Comparison of ENCODE assay signal across 23 mouse cellular contexts in genomic region chr6:86281573-86282210, GRCm38 (mm10).
DNase-seq lines count a peak whose midpoint lies in the region; TF ChIP-seq lines count a peak whose summit lies in the region.
"Had no signal": no experiment of that assay in that cellular context is flagged by ENCODE, and none has a peak within 500 bp of the region (broad histone marks: within the 10 kb centered on the region; RNA-seq: fewer than 3 reads in every experiment).

No protein-coding gene starts in this region.

- H3K36me3 ChIP-seq in myocyte (ENCODE audit: control insufficient read depth, insufficient read depth) = no peaks in the 10 kb centered on the region
- H3K36me3 ChIP-seq: heart, embryonic 13.5 days; midbrain, embryonic 12.5 days; neural tube, embryonic 13.5 days had no signal

- H3K4me2 ChIP-seq in myocyte (ENCODE audit: low read depth) = no peak overlapping the region
- H3K4me2 ChIP-seq: forebrain, embryonic 13.5 days; heart, embryonic 13.5 days; hindbrain, embryonic 14.5 days; midbrain, embryonic 12.5 days; neural tube, embryonic 13.5 days had no signal

- no peak overlapping the region for H3ac ChIP-seq in myocyte (ENCODE audit: control insufficient read depth, insufficient read length)

- no peak for TF ChIP-seq POLR2A in myocyte (IDR thresholded peaks at IDR 0.05; ENCODE audit: insufficient read length, low read depth)

- H3K79me2 ChIP-seq in myocyte (ENCODE audit: control insufficient read depth, insufficient read depth) = no peaks in the 10 kb centered on the region

- H3K4me3 ChIP-seq in myocyte = no peak overlapping the region
- H3K4me3 ChIP-seq: forebrain, embryonic 13.5 days; heart, adult 2 months; heart, embryonic 13.5 days; midbrain, embryonic 12.5 days; neural tube, embryonic 13.5 days had no signal

- DNase-seq in left cerebral cortex, postnatal 14 days (ENCODE audit: low spot score in 2 of 2) = peak; percentile 63 to 84
- DNase-seq in left cerebral cortex, adult 9 months (ENCODE audit: low spot score in 2 of 2) = no peak
- peak; percentile 69 for DNase-seq in right cerebral cortex, postnatal 14 days
- no peak for DNase-seq in right cerebral cortex, postnatal 4 days
- DNase-seq in cerebellum, postnatal 25 days = no peak
- DNase-seq: adrenal gland, adult 8-10 months; cerebellum, adult 11 months; cerebellum, adult 9-11 months; heart, adult 2 months; heart, postnatal 10 days; kidney, postnatal 14 days; layer of hippocampus, adult 9-11 months; liver; lung, adult 2 months; lung, postnatal 10 days; thymus, adult 2 months; thymus, postnatal 36 days had no signal

- peaks cover 11% of the 10 kb centered on the region for H3K27me3 ChIP-seq in myocyte (ENCODE audit: control insufficient read depth, insufficient read depth, insufficient read length)
- H3K27me3 ChIP-seq: forebrain, embryonic 13.5 days; neural tube, embryonic 13.5 days had no signal

- intact Hi-C loops in left cerebral cortex, postnatal 14 days (cut with DNase I) = no loop called here

TF ChIP-seq in myocyte, 11 proteins besides CTCF, POLR2A, EP300 and RAD21:
- TF ChIP-seq CEBPB (IDR thresholded peaks at IDR 0.05; ENCODE audit: insufficient read depth, poor library complexity, severe bottlenecking) (no peak), E2F4 (IDR thresholded peaks at IDR 0.05; ENCODE audit: insufficient read depth) (no peak), MYOG (IDR thresholded peaks at IDR 0.05; ENCODE audit: control insufficient read depth in 1 of 3, insufficient read depth in 1 of 3, insufficient read length in 2 of 3, low read depth in 2 of 3) (no peak), USF1 (IDR thresholded peaks at IDR 0.05; ENCODE audit: low read depth) (peak; percentile 50)

Comparison
In these comparisons a context has a peak if more than half of its experiments do, and no peak if none do; other contexts are left out.
1. DNase-seq: peak in left cerebral cortex, postnatal 14 days (2 of 2) and right cerebral cortex, postnatal 14 days (single experiment); none in left cerebral cortex, adult 9 months (0 of 2), right cerebral cortex, postnatal 4 days (single experiment) and cerebellum, postnatal 25 days (0 of 2).